Mouse (Mus musculus): ENCODE data around the gene Anxa2. TPM values are rescaled to one million over a fixed set of nuclear protein-coding genes. Genes with fewer than 3 reads are reported as not detected.

Anxa2 gene
- polyA plus RNA-seq, 1 experiment = 2,389 TPM

- Histone ChIP-seq H3ac (ENCODE audit: control insufficient read depth, insufficient read length, low read depth) (no peak overlapping the region), H3K4me3 (ENCODE audit: insufficient read depth, poor library complexity, severe bottlenecking) (no peak overlapping the region), H3K27me3 (ENCODE audit: control insufficient read depth, insufficient read depth, insufficient read length) (no peaks in the 10 kb centered on the region), H3K79me3 (ENCODE audit: low read depth) (peaks cover 76% of the 10 kb centered on the region), H3K79me2 (ENCODE audit: control insufficient read depth, insufficient read depth) (peaks cover 89% of the 10 kb centered on the region), H3K36me3 (ENCODE audit: control insufficient read depth, insufficient read depth) (peaks cover 81% of the 10 kb centered on the region)
- TF ChIP-seq USF1 (IDR thresholded peaks at IDR 0.05; ENCODE audit: low read depth) (no peak), MYOD1 (IDR thresholded peaks at IDR 0.05; ENCODE audit: control insufficient read depth, insufficient read length, low read depth) (no peak), FOSL1 (IDR thresholded peaks at IDR 0.05; ENCODE audit: insufficient read depth, low read length, poor library complexity, severe bottlenecking) (no peak), CTCF (IDR thresholded peaks at IDR 0.05; ENCODE audit: control insufficient read depth, insufficient read depth, insufficient read length) (no peak), MAX (IDR thresholded peaks at IDR 0.05) (no peak), CEBPB (IDR thresholded peaks at IDR 0.05; ENCODE audit: low read depth) (no peak), MYOG (IDR thresholded peaks at IDR 0.05; ENCODE audit: control insufficient read depth, extremely low read depth, insufficient read length) (no peak)
These were observed 9.6 kb downstream of the Anxa2 start for GRCm38 (mm10) chr9:69463046-69463445.

GRCm38 (mm10) chr9:69464109-69464756 is 10.8 kb downstream of the Anxa2 start:
- H3K79me3 ChIP-seq (ENCODE audit: low read depth) = peaks cover 70% of the 10 kb centered on the region
- peaks cover 90% of the 10 kb centered on the region for H3K79me2 ChIP-seq (ENCODE audit: control insufficient read depth, insufficient read depth)
- peaks cover 86% of the 10 kb centered on the region for H3K36me3 ChIP-seq (ENCODE audit: control insufficient read depth, insufficient read depth)
- no peak overlapping the region for H3ac ChIP-seq (ENCODE audit: control insufficient read depth, insufficient read length, low read depth)
- H3K27me3 ChIP-seq (ENCODE audit: control insufficient read depth, insufficient read depth, insufficient read length) = no peaks in the 10 kb centered on the region
- TF ChIP-seq MYOD1 (IDR thresholded peaks at IDR 0.05; ENCODE audit: control insufficient read depth, insufficient read length, low read depth) (no peak), CEBPB (IDR thresholded peaks at IDR 0.05; ENCODE audit: low read depth) (peak; percentile 40)
- no peak overlapping the region for H3K4me3 ChIP-seq (ENCODE audit: insufficient read depth, poor library complexity, severe bottlenecking)

- Histone ChIP-seq H3ac (ENCODE audit: control insufficient read depth, insufficient read length, low read depth) (no peak overlapping the region), H3K27me3 (ENCODE audit: control insufficient read depth, insufficient read depth, insufficient read length) (no peaks in the 10 kb centered on the region), H3K4me3 (ENCODE audit: insufficient read depth, poor library complexity, severe bottlenecking) (no peak overlapping the region), H3K79me2 (ENCODE audit: control insufficient read depth, insufficient read depth) (peaks cover 90% of the 10 kb centered on the region), H3K36me3 (ENCODE audit: control insufficient read depth, insufficient read depth) (peaks cover 86% of the 10 kb centered on the region), H3K79me3 (ENCODE audit: low read depth) (peaks cover 68% of the 10 kb centered on the region)
- TF ChIP-seq MYOG (IDR thresholded peaks at IDR 0.05; ENCODE audit: control insufficient read depth, extremely low read depth, insufficient read length) = no peak
These were observed 12.7 kb downstream of the Anxa2 start for GRCm38 (mm10) chr9:69466098-69466497.

DNA sequence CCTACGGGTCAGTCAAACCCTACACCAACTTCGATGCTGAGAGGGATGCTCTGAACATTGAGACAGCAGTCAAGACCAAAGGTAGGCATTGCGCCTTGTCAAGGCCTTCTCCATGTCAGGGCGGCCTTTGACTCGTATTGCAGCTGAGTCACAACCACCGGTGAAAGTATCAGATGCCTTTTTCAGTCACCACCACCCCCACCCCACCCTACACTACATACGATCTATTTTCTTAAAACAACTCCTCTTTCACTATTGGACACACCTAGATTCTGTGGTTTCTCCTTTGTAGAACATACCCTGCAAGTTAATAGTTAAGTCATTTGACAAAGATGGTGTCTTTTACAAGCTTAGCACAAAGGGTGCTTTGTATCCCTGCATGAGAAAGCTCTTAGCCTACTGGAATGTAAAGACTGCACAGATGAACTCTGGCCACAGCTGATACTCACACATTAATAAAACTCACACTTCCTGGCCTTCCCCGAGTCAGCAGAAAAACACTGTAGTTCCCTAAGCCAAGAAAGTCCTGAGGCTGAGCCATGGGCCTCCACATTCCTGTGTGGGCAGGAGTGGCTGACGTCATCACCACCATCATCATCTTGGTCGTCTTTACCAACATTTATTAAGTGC is 14.0 kb downstream of the Anxa2 start:
- no peaks in the 10 kb centered on the region for H3K27me3 ChIP-seq (ENCODE audit: control insufficient read depth, insufficient read depth, insufficient read length)
- H3ac ChIP-seq (ENCODE audit: control insufficient read depth, insufficient read length, low read depth) = no peak overlapping the region
- TF ChIP-seq CTCF (IDR thresholded peaks at IDR 0.05; ENCODE audit: control insufficient read depth, insufficient read depth, insufficient read length) (no peak), MYOD1 (IDR thresholded peaks at IDR 0.05; ENCODE audit: control insufficient read depth, insufficient read length, low read depth) (peak; percentile 2)
- H3K79me2 ChIP-seq (ENCODE audit: control insufficient read depth, insufficient read depth) = peaks cover 82% of the 10 kb centered on the region
- H3K36me3 ChIP-seq (ENCODE audit: control insufficient read depth, insufficient read depth) = peaks cover 87% of the 10 kb centered on the region
- peaks cover 62% of the 10 kb centered on the region for H3K79me3 ChIP-seq (ENCODE audit: low read depth)
- H3K4me3 ChIP-seq (ENCODE audit: insufficient read depth, poor library complexity, severe bottlenecking) = no peak overlapping the region

DNA sequence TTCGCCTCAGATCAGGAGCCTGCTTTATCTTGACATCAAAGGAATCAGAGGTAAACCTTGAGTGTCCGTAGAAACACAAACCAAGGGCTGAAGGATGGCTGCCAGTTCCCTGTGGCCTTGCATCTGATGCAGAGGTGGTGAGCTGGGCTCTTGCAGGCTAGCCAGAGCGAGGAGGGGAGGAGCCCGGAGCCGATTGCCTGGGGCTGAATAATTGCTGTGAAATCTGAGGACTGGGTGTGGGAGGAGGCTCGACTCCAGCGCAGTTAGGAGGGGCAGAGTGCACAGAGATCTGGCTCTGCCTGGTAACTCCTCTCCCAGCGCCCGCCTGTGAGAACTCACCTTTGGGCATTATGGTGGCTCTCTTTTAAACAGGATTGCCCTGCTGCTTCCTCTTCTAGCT is 15.6 kb downstream of the Anxa2 start:
- H3K79me3 ChIP-seq (ENCODE audit: low read depth) = peaks cover 58% of the 10 kb centered on the region
- H3K36me3 ChIP-seq (ENCODE audit: control insufficient read depth, insufficient read depth) = peaks cover 84% of the 10 kb centered on the region
- H3K27me3 ChIP-seq (ENCODE audit: control insufficient read depth, insufficient read depth, insufficient read length) = no peaks in the 10 kb centered on the region
- TF ChIP-seq USF1 (IDR thresholded peaks at IDR 0.05; ENCODE audit: low read depth) = no peak
- TF ChIP-seq MAX (IDR thresholded peaks at IDR 0.05) = peak; percentile 36
- TF ChIP-seq MYOD1 (IDR thresholded peaks at IDR 0.05; ENCODE audit: control insufficient read depth, insufficient read length, low read depth) = no peak
- no peak overlapping the region for H3K4me3 ChIP-seq (ENCODE audit: insufficient read depth, poor library complexity, severe bottlenecking)
- H3K79me2 ChIP-seq (ENCODE audit: control insufficient read depth, insufficient read depth) = peaks cover 77% of the 10 kb centered on the region
- H3ac ChIP-seq (ENCODE audit: control insufficient read depth, insufficient read length, low read depth) = no peak overlapping the region

DNA sequence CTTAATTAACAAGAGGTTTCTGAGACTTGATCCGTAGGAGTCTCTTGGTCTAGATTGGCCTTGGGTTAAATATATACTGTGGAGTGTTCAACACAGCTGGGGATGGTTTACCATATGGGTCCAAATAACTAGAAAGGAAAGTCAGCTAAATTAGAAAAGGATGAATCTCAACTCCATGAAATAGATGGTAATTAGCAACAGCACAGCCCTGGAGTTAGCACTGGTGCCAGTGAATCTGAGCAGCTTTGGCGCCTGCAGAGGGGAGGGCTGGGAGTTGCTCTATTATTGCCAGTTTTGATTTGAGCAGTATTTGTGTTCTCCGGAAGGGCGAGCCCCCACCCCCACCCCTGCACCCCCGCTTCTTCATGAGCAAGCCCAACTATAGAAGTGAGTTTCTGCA is 16.9 kb downstream of the Anxa2 start:
- peaks cover 81% of the 10 kb centered on the region for H3K36me3 ChIP-seq (ENCODE audit: control insufficient read depth, insufficient read depth)
- TF ChIP-seq CEBPB (IDR thresholded peaks at IDR 0.05; ENCODE audit: low read depth) (no peak), MYOD1 (IDR thresholded peaks at IDR 0.05; ENCODE audit: control insufficient read depth, insufficient read length, low read depth) (no peak), CTCF (IDR thresholded peaks at IDR 0.05; ENCODE audit: control insufficient read depth, insufficient read depth, insufficient read length) (no peak), MAX (IDR thresholded peaks at IDR 0.05) (no peak), FOSL1 (IDR thresholded peaks at IDR 0.05; ENCODE audit: insufficient read depth, low read length, poor library complexity, severe bottlenecking) (no peak), MYOG (IDR thresholded peaks at IDR 0.05; ENCODE audit: control insufficient read depth, extremely low read depth, insufficient read length) (no peak), USF1 (IDR thresholded peaks at IDR 0.05; ENCODE audit: low read depth) (no peak)
- no peak overlapping the region for H3ac ChIP-seq (ENCODE audit: control insufficient read depth, insufficient read length, low read depth)
- H3K4me3 ChIP-seq (ENCODE audit: insufficient read depth, poor library complexity, severe bottlenecking) = no peak overlapping the region
- H3K79me3 ChIP-seq (ENCODE audit: low read depth) = peaks cover 56% of the 10 kb centered on the region
- H3K79me2 ChIP-seq (ENCODE audit: control insufficient read depth, insufficient read depth) = peaks cover 77% of the 10 kb centered on the region
- H3K27me3 ChIP-seq (ENCODE audit: control insufficient read depth, insufficient read depth, insufficient read length) = no peaks in the 10 kb centered on the region
